Mouse (Mus musculus) liver, embryonic 14.5 days (tissue): ENCODE data around the gene Ccr9.

Experiments
- CTCF ChIP-seq: IDR thresholded peaks from 2 replicates; pipeline ENCODE4 v1.5.1; 2016; ENCODE audit warnings: antibody characterized with exemption, low read depth, control low read depth
- EP300 ChIP-seq: IDR thresholded peaks from 2 replicates; pipeline ENCODE4 v1.6.1; 2016; ENCODE audit warnings: antibody characterized with exemption, low read depth

- TF ChIP-seq EP300 (no peak), CTCF (no peak)
Observed at GRCm38 (mm10) chr9:123636771-123637170, 41.5 kb upstream of the Ccr9 start.
